Mouse (Mus musculus) heart, postnatal 14 days (tissue): ENCODE measurements at regions not wholly inside any gene's neighbourhood (a gene's known extent, or its start where the extent isn't known, plus 50 kb on each side); places are given as distances from the start of the nearest gene placed in this dataset.
A peak's percentile ranks its signal among the peaks of the same experiment; 100 is the strongest.

Experiments
- DNase-seq, 2 experiments: peaks; one replicate each; pipeline ENCODE4 v3.0.0; 2021 to 2022
- intact Hi-C: fragments of 180-260 bp; cut with DNase I; formaldehyde crosslinking; loops from one replicate; pipeline ENCODE4 v1.15.1; 2025

GRCm38 (mm10) chr3:39889222-39889621, 641.9 kb upstream of the Intu start:
- DNase-seq: no peak
- intact Hi-C loops: no loop called here

GRCm38 (mm10) chr3:39898961-39899360, 632.1 kb upstream of the Intu start:
- peak; percentile 11 to 15 for DNase-seq
- intact Hi-C loops: no loop called here

- intact Hi-C loops: no loop called here
- peak; percentile 13 to 37 for DNase-seq
Measured at GRCm38 (mm10) chr3:39900207-39900606, 630.9 kb upstream of the Intu start.

- intact Hi-C loops: no loop called here
- DNase-seq: no peak
Measured at GRCm38 (mm10) chr3:39904377-39904776, 626.7 kb upstream of the Intu start.

- no peak for DNase-seq
- intact Hi-C loops: no loop called here
Measured at GRCm38 (mm10) chr3:39908676-39909362, 622.3 kb upstream of the Intu start.

- intact Hi-C loops: no loop called here
- DNase-seq: no peak
Measured at GRCm38 (mm10) chr3:39909642-39910041, 621.4 kb upstream of the Intu start.

GRCm38 (mm10) chr3:39918601-39919000, 612.5 kb upstream of the Intu start:
- DNase-seq: no peak
- intact Hi-C loops: no loop called here

- intact Hi-C loops: no loop called here
- DNase-seq: no peak
Measured at GRCm38 (mm10) chr3:39925436-39925835, 605.6 kb upstream of the Intu start.

- DNase-seq: no peak
- intact Hi-C loops: no loop called here
Measured at GRCm38 (mm10) chr3:39928421-39928820, 602.7 kb upstream of the Intu start.

GRCm38 (mm10) chr3:39933372-39933771, 597.7 kb upstream of the Intu start:
- intact Hi-C loops: no loop called here
- no peak for DNase-seq

GRCm38 (mm10) chr3:39937719-39938278, 593.3 kb upstream of the Intu start:
- DNase-seq: no peak
- intact Hi-C loops: no loop called here

GRCm38 (mm10) chr3:39944581-39944980, 586.5 kb upstream of the Intu start:
- intact Hi-C loops: no loop called here
- peak; percentile 67 to 68 for DNase-seq

GRCm38 (mm10) chr3:39952103-39952502, 579.0 kb upstream of the Intu start:
- intact Hi-C loops: no loop called here
- no peak for DNase-seq

GRCm38 (mm10) chr3:39952556-39952955, 578.5 kb upstream of the Intu start:
- DNase-seq: no peak
- intact Hi-C loops: no loop called here

GRCm38 (mm10) chr3:39961836-39962640, 569.0 kb upstream of the Intu start:
- DNase-seq: no peak
- intact Hi-C loops: no loop called here

GRCm38 (mm10) chr3:39965431-39965830, 565.7 kb upstream of the Intu start:
- no peak for DNase-seq
- intact Hi-C loops: no loop called here

- intact Hi-C loops: no loop called here
- DNase-seq: no peak
Measured at GRCm38 (mm10) chr3:39966390-39966789, 564.7 kb upstream of the Intu start.

- DNase-seq: no peak
- intact Hi-C loops: no loop called here
Measured at GRCm38 (mm10) chr3:39976937-39977336, 554.1 kb upstream of the Intu start.

GRCm38 (mm10) chr3:39978916-39979679, 552.0 kb upstream of the Intu start:
- no peak for DNase-seq
- intact Hi-C loops: no loop called here

- intact Hi-C loops: no loop called here
- DNase-seq: no peak
Measured at GRCm38 (mm10) chr3:39982656-39983055, 548.4 kb upstream of the Intu start.

- intact Hi-C loops: no loop called here
- DNase-seq: no peak
Measured at GRCm38 (mm10) chr3:39987710-39988109, 543.4 kb upstream of the Intu start.
